8 mouse cellular contexts compared by ENCODE assay signal in the genomic region with DNA sequence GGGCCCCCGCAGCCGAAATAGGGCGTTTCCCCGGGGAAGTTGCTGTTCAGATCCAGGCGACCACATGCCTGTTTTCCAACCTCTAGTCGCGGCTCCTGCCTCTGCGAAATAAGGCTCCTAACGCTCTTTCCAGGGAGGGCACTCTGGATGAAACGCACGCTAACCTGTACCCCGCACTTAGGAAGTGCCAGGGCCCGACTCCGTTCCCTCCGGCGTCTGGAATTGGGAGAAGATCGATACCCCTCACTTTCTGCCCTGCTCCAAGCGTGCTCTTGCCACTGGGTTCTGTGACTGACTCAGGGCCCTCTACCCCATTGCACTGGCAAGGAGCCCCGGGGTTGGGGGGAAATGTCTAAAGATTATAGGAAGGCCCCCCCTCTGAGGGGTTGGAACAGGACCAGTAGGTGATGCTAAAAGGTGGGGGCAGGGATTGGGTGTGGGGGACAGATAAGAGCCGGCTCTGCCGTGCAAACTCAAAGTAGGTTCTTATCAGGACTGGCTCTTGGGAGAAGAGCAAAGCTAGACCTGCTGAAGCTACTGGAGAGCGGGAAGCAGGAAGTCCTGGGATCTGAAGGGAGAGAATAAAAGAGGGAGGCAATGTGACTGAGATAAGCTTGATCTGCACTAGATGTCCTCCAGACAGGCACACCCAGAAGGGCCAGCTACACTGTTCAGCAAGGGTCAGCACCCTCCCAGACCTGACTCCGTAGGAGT. TPM values are rescaled to one million over a fixed set of nuclear protein-coding genes. Genes with fewer than 3 reads are reported as not detected.
DNase-seq lines count a peak whose midpoint lies in the region; ATAC-seq and TF ChIP-seq lines count a peak whose summit lies in the region.

No protein-coding gene starts in this region.

- peak overlapping the region in 2 of 3 experiments; percentile 57 to 66 for H3K4me3 ChIP-seq in CH12.LX (replicated peaks in 1 of 3; ENCODE audit: low read depth in 2 of 3, low read length in 2 of 3, poor library complexity in 1 of 3)
- peak overlapping the region; percentile 80 for H3K4me3 ChIP-seq in intestine, postnatal 0 days (ENCODE audit: low read depth, low read length)

- H3K9me3 ChIP-seq in CH12.LX (replicated peaks; ENCODE audit: low read length) = no peaks in the 10 kb centered on the region
- no peaks in the 10 kb centered on the region for H3K9me3 ChIP-seq in intestine, postnatal 0 days (ENCODE audit: control insufficient read depth)

- no peak overlapping the region for H3K27ac ChIP-seq in CH12.LX (ENCODE audit: insufficient read depth, low read depth)
- peak overlapping the region; percentile 99 for H3K27ac ChIP-seq in intestine, postnatal 0 days (ENCODE audit: low read depth, low read length)

- H3K27me3 ChIP-seq in CH12.LX (replicated peaks) = peaks cover 22% of the 10 kb centered on the region
- no peaks in the 10 kb centered on the region for H3K27me3 ChIP-seq in intestine, postnatal 0 days (replicated peaks; ENCODE audit: control insufficient read depth, insufficient read depth, low read length)

- in situ Hi-C loops in CH12.LX (cut with MboI; ENCODE audit: low pct_ligation_motif_present, low pct_unique_long_range_greater_than_20kb, low sequenced_read_pairs) = no loop called here

- dilution Hi-C loops in CH12.LX (cut with MboI; ENCODE audit: extremely low pct_ligation_motif_present, extremely low pct_unique_long_range_greater_than_20kb, low sequenced_read_pairs) = no loop called here

- peak overlapping the region; percentile 63 for H3K4me2 ChIP-seq in CH12.LX (ENCODE audit: insufficient read depth, low read depth, poor library complexity, severe bottlenecking)
- H3K4me2 ChIP-seq in intestine, postnatal 0 days (replicated peaks; ENCODE audit: low read depth) = peak overlapping the region; percentile 97

- TF ChIP-seq POLR2A in CH12.LX (IDR thresholded peaks at IDR 0.05; ENCODE audit: low read depth, low read length) = no peak

- TF ChIP-seq RAD21 in CH12.LX (IDR thresholded peaks at IDR 0.05; ENCODE audit: low read depth, low read length) = no peak

- peaks cover 0 to 11% of the 10 kb centered on the region in 2 experiments for H3K36me3 ChIP-seq in CH12.LX (replicated peaks in 1 of 2; ENCODE audit: control insufficient read depth in 1 of 2, insufficient read depth in 1 of 2, low read length in 1 of 2)
- H3K36me3 ChIP-seq in intestine, postnatal 0 days (ENCODE audit: control insufficient read depth, insufficient read depth) = no peaks in the 10 kb centered on the region

- TF ChIP-seq EP300 in CH12.LX (IDR thresholded peaks at IDR 0.05; ENCODE audit: low read length) = no peak

- DNase-seq in gastrocnemius, adult 18-20 months (ENCODE audit: low spot score) = peak; percentile 16
- no peak for DNase-seq in gastrocnemius, postnatal 25 days
- DNase-seq in CH12.LX (ENCODE audit: extremely low read depth) = no peak
- peak; percentile 50 for DNase-seq in cerebellum, adult 8-10 months
- DNase-seq in gastrocnemius, postnatal 14 days = peak; percentile 12
- DNase-seq in lung, postnatal 10 days = peak; percentile 47
- DNase-seq in spleen, adult 18-20 months = peak; percentile 14 to 16

- 2% methylated on average over 23 of the region's 23 CpGs for WGBS in intestine, postnatal 0 days

- no peak for ATAC-seq in intestine, postnatal 0 days

- H3K4me1 ChIP-seq in CH12.LX (ENCODE audit: control insufficient read depth in 1 of 2, insufficient read depth in 2 of 2) = peaks cover 0 to 24% of the 10 kb centered on the region in 2 experiments; a peak in 2 of 4 replicates
- no peaks in the 10 kb centered on the region for H3K4me1 ChIP-seq in intestine, postnatal 0 days (replicated peaks; ENCODE audit: control insufficient read depth, insufficient read depth, low read length)

- H3K9ac ChIP-seq in CH12.LX (ENCODE audit: insufficient read depth, low read depth) = peak overlapping the region; percentile 59
- H3K9ac ChIP-seq in intestine, postnatal 0 days (ENCODE audit: low read depth, low read length) = peak overlapping the region; percentile 89; the same call in 1 of the 2 replicates

- TF ChIP-seq CTCF in CH12.LX (conservative IDR thresholded peaks at IDR 0.05 in 1 of 2, IDR thresholded peaks at IDR 0.05 in 1 of 2; ENCODE audit: low read depth in 2 of 2, low read length in 2 of 2) = no peak
- no peak for TF ChIP-seq CTCF in intestine, postnatal 0 days (IDR thresholded peaks at IDR 0.05; ENCODE audit: low read depth)

- intact Hi-C loops in gastrocnemius, postnatal 14 days (cut with DNase I; ENCODE audit: low total_unique reads) = no loop called here

- H3K79me2 ChIP-seq in CH12.LX (replicated peaks; ENCODE audit: control insufficient read depth, extremely low read depth, insufficient read depth, poor library complexity, severe bottlenecking) = peaks cover 20% of the 10 kb centered on the region

TF ChIP-seq in CH12.LX, 34 proteins besides CTCF, POLR2A, EP300 and RAD21:
- TF ChIP-seq RCOR1 (conservative IDR thresholded peaks at IDR 0.05; ENCODE audit: low read depth, low read length) = no peak
- TF ChIP-seq TCF12 (IDR thresholded peaks at IDR 0.05; ENCODE audit: low read depth, low read length) = no peak
- no peak for TF ChIP-seq KAT2A (IDR thresholded peaks at IDR 0.05; ENCODE audit: insufficient replicate concordance, low read length)
- no peak for TF ChIP-seq MAFK (IDR thresholded peaks at IDR 0.05; ENCODE audit: insufficient replicate concordance, low read length)

RNA-seq across cellular contexts. Expression of gene Rybp, which starts 0.9 kb away (rescaled TPM):
- total RNA-seq in gastrocnemius, adult 18-20 months (2021) = 1 to 10 TPM; 5.8 to 9.2 TPM
- 1 to 10 TPM; 3.9 to 5.1 TPM for total RNA-seq in gastrocnemius, postnatal 25 days (2021)
- total RNA-seq in CH12.LX (2012; rRNA removed) = 9.1 and 9.2 TPM in 2 replicates
- 21.8 and 23.6 TPM in 2 replicates for total RNA-seq in CH12.LX (2014; rRNA removed)
- 27.1 and 27.4 TPM in 2 replicates for polyA plus RNA-seq in CH12.LX (2012; ENCODE audit: insufficient read length, low read depth)
- 1 to 10 TPM; 7.0 to 8.0 TPM for total RNA-seq in gastrocnemius, postnatal 14 days (2021)
- 13.5 and 14.7 TPM in 2 replicates for polyA plus RNA-seq in intestine, postnatal 0 days (2015; fragmentation: Nextera tagmentation; extraction: Ambion mirVana)

Comparison
In these comparisons a context has a peak if more than half of its experiments do, and no peak if none do; other contexts are left out.
1. DNase-seq: peak in gastrocnemius, adult 18-20 months (single experiment), cerebellum, adult 8-10 months (single experiment), gastrocnemius, postnatal 14 days (single experiment), lung, postnatal 10 days (single experiment) and spleen, adult 18-20 months (2 of 2); none in gastrocnemius, postnatal 25 days (single experiment) and CH12.LX (single experiment).